Comparison of ENCODE assay signal across 8 mouse cellular contexts in the genomic region with DNA sequence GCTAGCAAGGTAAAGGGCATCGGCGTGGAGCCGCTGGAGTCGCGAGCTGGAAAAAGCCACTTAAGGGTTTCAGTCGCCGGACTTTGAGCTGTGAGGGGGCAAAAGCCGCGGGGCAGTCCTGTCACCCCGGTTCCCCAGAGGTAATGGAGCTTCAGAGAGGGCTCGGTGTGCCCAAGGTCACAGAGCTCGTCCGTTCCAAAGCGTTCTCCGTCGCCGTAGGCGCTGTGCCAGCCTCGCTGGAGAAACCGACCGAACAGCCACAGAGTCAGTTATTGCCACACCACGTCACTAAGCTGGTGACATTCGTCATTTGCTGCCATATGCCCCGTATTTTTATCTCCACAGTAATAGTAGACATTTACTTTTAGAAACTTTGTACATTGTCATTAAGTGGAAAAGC. TPM values are rescaled to one million over a fixed set of nuclear protein-coding genes. Genes with fewer than 3 reads are reported as not detected.
DNase-seq lines count a peak whose midpoint lies in the region; ATAC-seq and TF ChIP-seq lines count a peak whose summit lies in the region.

No protein-coding gene starts in this region.

- H3K36me3 ChIP-seq in hindbrain, embryonic 14.5 days (replicated peaks; ENCODE audit: control insufficient read depth, insufficient read depth): 0 out of 2 replicates have a peak, but pooled peaks cover 8% of the 10 kb centered on the region
- no peaks in the 10 kb centered on the region for H3K36me3 ChIP-seq in splenic B cell, adult 2 months (ENCODE audit: control insufficient read depth, insufficient read depth, low read length, poor library complexity, severe bottlenecking)

- peak overlapping the region; percentile 80 for H3K4me3 ChIP-seq in gastrocnemius, adult 2 months
- peak overlapping the region; percentile 99 for H3K4me3 ChIP-seq in hindbrain, embryonic 14.5 days (replicated peaks; ENCODE audit: low read length)

- peak overlapping the region; percentile 100 for H3K27ac ChIP-seq in gastrocnemius, adult 2 months
- H3K27ac ChIP-seq in hindbrain, embryonic 14.5 days: peak overlapping the region; percentile 93

- under 1% methylated on average over 24 of the region's 24 CpGs for WGBS in hindbrain, embryonic 14.5 days

- peak overlapping the region; percentile 92 for H3K9ac ChIP-seq in hindbrain, embryonic 14.5 days

- DNase-seq in 416B (ENCODE audit: low read depth): peak; percentile 85
- peak; percentile 76 for DNase-seq in T-cell, adult 2 months (ENCODE audit: low spot score)
- DNase-seq in cerebellum, postnatal 14 days: peak; percentile 89
- peak; percentile 94 for DNase-seq in gastrocnemius, adult 2 months
- DNase-seq in hindbrain, embryonic 14.5 days (ENCODE audit: low spot score): peak; percentile 61
- peak; percentile 72 to 77 for DNase-seq in left cerebral cortex, postnatal 14 days (ENCODE audit: low spot score in 2 of 2)
- peak; percentile 62 for DNase-seq in splenic B cell, adult 2 months (ENCODE audit: low read depth, low spot score)

- peak overlapping the region; percentile 84 for H3K4me2 ChIP-seq in hindbrain, embryonic 14.5 days (replicated peaks)

- no peaks in the 10 kb centered on the region for H3K27me3 ChIP-seq in hindbrain, embryonic 14.5 days (ENCODE audit: control insufficient read depth, insufficient read depth, low read length)
- no peaks in the 10 kb centered on the region for H3K27me3 ChIP-seq in splenic B cell, adult 2 months (ENCODE audit: control insufficient read depth, insufficient read depth, low read length, poor library complexity, severe bottlenecking)

- H3K4me1 ChIP-seq in hindbrain, embryonic 14.5 days (replicated peaks; ENCODE audit: control insufficient read depth, insufficient read depth, low read length): peaks cover 18% of the 10 kb centered on the region

- no peaks in the 10 kb centered on the region for H3K9me3 ChIP-seq in hindbrain, embryonic 14.5 days (ENCODE audit: control insufficient read depth, low read length)

- no peak for TF ChIP-seq CTCF in gastrocnemius, adult 2 months (IDR thresholded peaks at IDR 0.05)

- peak; percentile 48 for ATAC-seq in hindbrain, embryonic 14.5 days (ENCODE audit: low FRiP score)
- peak; percentile 61 for ATAC-seq in megakaryocyte, adult 5-6 weeks (ENCODE audit: poor library complexity, severe bottlenecking)

- intact Hi-C loops in gastrocnemius, adult 2 months (cut with DNase I): no loop called here
- intact Hi-C loops in left cerebral cortex, postnatal 14 days (cut with DNase I): no loop called here

RNA-seq across cellular contexts. Expression of a gene that starts 0.4 kb away (rescaled TPM):
- total RNA-seq in gastrocnemius, adult 2 months (2021): 10 to 100 TPM; 29.7 to 44.5 TPM
- polyA plus RNA-seq in hindbrain, embryonic 14.5 days (2014; fragmentation: Nextera tagmentation; extraction: Ambion mirVana): 151 and 171 TPM in 2 replicates
- 10 to 100 TPM; 73.9 to 76.7 TPM for total RNA-seq in left cerebral cortex, postnatal 14 days (2021)
- total RNA-seq in megakaryocyte, adult 5-6 weeks (2015): 13.0 and 28.9 TPM in 2 replicates
- total RNA-seq in megakaryocyte, adult 5-6 weeks (2017): 13.5 and 19.5 TPM in 2 replicates

RNA-seq across cellular contexts. Expression of a gene that starts 0.5 kb away (rescaled TPM):
- 100 to 1,000 TPM; 359 to 480 TPM for total RNA-seq in gastrocnemius, adult 2 months (2021)
- polyA plus RNA-seq in hindbrain, embryonic 14.5 days (2014; fragmentation: Nextera tagmentation; extraction: Ambion mirVana): 59.1 and 59.8 TPM in 2 replicates
- total RNA-seq in left cerebral cortex, postnatal 14 days (2021): 10 to 100 TPM; 77.1 to 81.3 TPM
- 12.8 and 16.6 TPM in 2 replicates for total RNA-seq in megakaryocyte, adult 5-6 weeks (2015)
- total RNA-seq in megakaryocyte, adult 5-6 weeks (2017): 22.1 and 24.8 TPM in 2 replicates

RNA-seq across cellular contexts. Expression of a gene that starts 18.6 kb away (rescaled TPM):
- 10 to 100 TPM; 47.3 to 49.8 TPM for total RNA-seq in gastrocnemius, adult 2 months (2021)
- 111 TPM in 2 replicates for polyA plus RNA-seq in hindbrain, embryonic 14.5 days (2014; fragmentation: Nextera tagmentation; extraction: Ambion mirVana)
- 10 to 100 TPM; 52.0 to 60.5 TPM for total RNA-seq in left cerebral cortex, postnatal 14 days (2021)
- 44.1 and 46.4 TPM in 2 replicates for total RNA-seq in megakaryocyte, adult 5-6 weeks (2015)
- total RNA-seq in megakaryocyte, adult 5-6 weeks (2017): 40.3 and 43.5 TPM in 2 replicates

RNA-seq across cellular contexts. Expression of a gene that starts 28.3 kb away (rescaled TPM):
- not detected for total RNA-seq in gastrocnemius, adult 2 months (2021)
- polyA plus RNA-seq in hindbrain, embryonic 14.5 days (2014; fragmentation: Nextera tagmentation; extraction: Ambion mirVana): 0.46 and 1.3 TPM in 2 replicates
- total RNA-seq in left cerebral cortex, postnatal 14 days (2021): 10 to 100 TPM; 17.7 to 18.3 TPM
- total RNA-seq in megakaryocyte, adult 5-6 weeks (2015): 2.4 TPM in 1 of 2 replicates, not detected in the other
- total RNA-seq in megakaryocyte, adult 5-6 weeks (2017): 1.4 TPM in 1 of 2 replicates, not detected in the other

RNA-seq across cellular contexts. Expression of a gene that starts 37.5 kb away (rescaled TPM):
- 1 to 10 TPM; 2.7 to 6.1 TPM for total RNA-seq in gastrocnemius, adult 2 months (2021)
- polyA plus RNA-seq in hindbrain, embryonic 14.5 days (2014; fragmentation: Nextera tagmentation; extraction: Ambion mirVana): 65.2 and 68.7 TPM in 2 replicates
- total RNA-seq in left cerebral cortex, postnatal 14 days (2021): 10 to 100 TPM; 42.3 to 44.1 TPM
- 0.75 TPM in 1 of 2 replicates, not detected in the other for total RNA-seq in megakaryocyte, adult 5-6 weeks (2015)
- total RNA-seq in megakaryocyte, adult 5-6 weeks (2017): 0.69 and 0.92 TPM in 2 replicates

Comparison
In these comparisons a context has a peak if more than half of its experiments do, and no peak if none do; other contexts are left out.
1. Peak in every context shown above with its lines: DNase-seq, ATAC-seq, H3K4me3 ChIP-seq and H3K27ac ChIP-seq.
2. RNA of a gene that starts 0.5 kb away (total RNA-seq): 359 to 480 TPM in gastrocnemius, adult 2 months; 77.1 to 81.3 TPM in left cerebral cortex, postnatal 14 days and 12.8 to 24.8 TPM in megakaryocyte, adult 5-6 weeks; every median in the first group is over 4 times any median in the second.